Mouse (Mus musculus): ENCODE data around the gene March8.

DNA sequence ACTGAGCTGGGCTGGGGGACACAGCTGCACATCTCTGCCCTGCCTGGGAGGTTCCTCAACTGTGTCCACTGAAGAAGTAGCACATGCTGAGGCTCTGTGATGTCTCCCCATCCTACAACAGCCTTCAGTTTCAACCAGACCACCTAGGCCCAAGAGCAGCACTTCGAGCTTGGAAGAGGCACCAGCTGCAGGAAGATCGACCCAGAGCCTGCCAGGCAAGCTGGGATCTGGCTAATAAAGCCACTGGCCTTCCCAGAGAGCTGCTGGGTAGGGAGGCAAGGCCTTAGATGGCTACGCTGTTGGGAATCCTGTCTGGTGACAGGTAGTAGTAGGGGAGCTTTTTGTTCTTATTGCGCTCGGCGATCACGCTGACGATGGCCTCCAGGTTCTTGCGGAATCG is 72.6 kb downstream of the March8 start:
- TF ChIP-seq POLR2A (IDR thresholded peaks at IDR 0.05; ENCODE audit: borderline replicate concordance, extremely low read depth, low read depth, low read length) (no peak), CTCF (IDR thresholded peaks at IDR 0.05; ENCODE audit: insufficient read depth, low read length) (no peak)

All from lung, adult 2 months (tissue).